Mouse (Mus musculus): Measurements from ENCODE around the gene A930009A15Rik.

The A930009A15Rik gene

GRCm38 (mm10) chr10:115579494-115579893 is 9.7 kb downstream of the A930009A15Rik start:
- DNase-seq (ENCODE audit: extremely low read depth, insufficient read length, low spot score), result no peak

- no peak for DNase-seq (ENCODE audit: extremely low read depth, insufficient read length, low spot score)
Observed at GRCm38 (mm10) chr10:115581971-115582370, 12.2 kb downstream of the A930009A15Rik start.

- no peak for DNase-seq (ENCODE audit: extremely low read depth, insufficient read length, low spot score)
Observed at GRCm38 (mm10) chr10:115583071-115583470, 13.3 kb downstream of the A930009A15Rik start.

GRCm38 (mm10) chr10:115584656-115585055 is 14.9 kb downstream of the A930009A15Rik start:
- no peak for DNase-seq (ENCODE audit: extremely low read depth, insufficient read length, low spot score)

GRCm38 (mm10) chr10:115585491-115586245 is 15.9 kb downstream of the A930009A15Rik start:
- DNase-seq (ENCODE audit: extremely low read depth, insufficient read length, low spot score), result no peak

GRCm38 (mm10) chr10:115586246-115587231 is 16.8 kb downstream of the A930009A15Rik start:
- DNase-seq (ENCODE audit: extremely low read depth, insufficient read length, low spot score), result peak; percentile 7

- DNase-seq (ENCODE audit: extremely low read depth, insufficient read length, low spot score), result peak; percentile 13
Observed at GRCm38 (mm10) chr10:115587301-115587969, 17.6 kb downstream of the A930009A15Rik start, which contains the start of gene Lgr5. TSS of gene Lgr5 (minus strand) at chr10:115587780.

- no peak for DNase-seq (ENCODE audit: extremely low read depth, insufficient read length, low spot score)
Observed at GRCm38 (mm10) chr10:115587979-115588378, 18.2 kb downstream of the A930009A15Rik start.

GRCm38 (mm10) chr10:115593221-115593620 is 23.4 kb downstream of the A930009A15Rik start:
- peak; percentile 31 for DNase-seq (ENCODE audit: extremely low read depth, insufficient read length, low spot score)

GRCm38 (mm10) chr10:115593651-115594050 is 23.9 kb downstream of the A930009A15Rik start:
- DNase-seq (ENCODE audit: extremely low read depth, insufficient read length, low spot score), result no peak

- no peak for DNase-seq (ENCODE audit: extremely low read depth, insufficient read length, low spot score)
Observed at GRCm38 (mm10) chr10:115595748-115596147, 26.0 kb downstream of the A930009A15Rik start.

- no peak for DNase-seq (ENCODE audit: extremely low read depth, insufficient read length, low spot score)
Observed at GRCm38 (mm10) chr10:115617456-115618287, 47.9 kb downstream of the A930009A15Rik start.

GRCm38 (mm10) chr10:115618288-115618856 is 48.6 kb downstream of the A930009A15Rik start:
- no peak for DNase-seq (ENCODE audit: extremely low read depth, insufficient read length, low spot score)

GRCm38 (mm10) chr10:115623481-115623880 is 53.7 kb downstream of the A930009A15Rik start:
- no peak for DNase-seq (ENCODE audit: extremely low read depth, insufficient read length, low spot score)

- DNase-seq (ENCODE audit: extremely low read depth, insufficient read length, low spot score), result no peak
Observed at GRCm38 (mm10) chr10:115623956-115624671, 54.3 kb downstream of the A930009A15Rik start.

- DNase-seq (ENCODE audit: extremely low read depth, insufficient read length, low spot score), result no peak
Observed at GRCm38 (mm10) chr10:115624957-115625356, 55.2 kb downstream of the A930009A15Rik start.

GRCm38 (mm10) chr10:115626678-115627077 is 56.9 kb downstream of the A930009A15Rik start:
- DNase-seq (ENCODE audit: extremely low read depth, insufficient read length, low spot score), result no peak

Measured in 3134 (cell line).